Mouse (Mus musculus): ENCODE measurements around the gene Chrne.

DNA sequence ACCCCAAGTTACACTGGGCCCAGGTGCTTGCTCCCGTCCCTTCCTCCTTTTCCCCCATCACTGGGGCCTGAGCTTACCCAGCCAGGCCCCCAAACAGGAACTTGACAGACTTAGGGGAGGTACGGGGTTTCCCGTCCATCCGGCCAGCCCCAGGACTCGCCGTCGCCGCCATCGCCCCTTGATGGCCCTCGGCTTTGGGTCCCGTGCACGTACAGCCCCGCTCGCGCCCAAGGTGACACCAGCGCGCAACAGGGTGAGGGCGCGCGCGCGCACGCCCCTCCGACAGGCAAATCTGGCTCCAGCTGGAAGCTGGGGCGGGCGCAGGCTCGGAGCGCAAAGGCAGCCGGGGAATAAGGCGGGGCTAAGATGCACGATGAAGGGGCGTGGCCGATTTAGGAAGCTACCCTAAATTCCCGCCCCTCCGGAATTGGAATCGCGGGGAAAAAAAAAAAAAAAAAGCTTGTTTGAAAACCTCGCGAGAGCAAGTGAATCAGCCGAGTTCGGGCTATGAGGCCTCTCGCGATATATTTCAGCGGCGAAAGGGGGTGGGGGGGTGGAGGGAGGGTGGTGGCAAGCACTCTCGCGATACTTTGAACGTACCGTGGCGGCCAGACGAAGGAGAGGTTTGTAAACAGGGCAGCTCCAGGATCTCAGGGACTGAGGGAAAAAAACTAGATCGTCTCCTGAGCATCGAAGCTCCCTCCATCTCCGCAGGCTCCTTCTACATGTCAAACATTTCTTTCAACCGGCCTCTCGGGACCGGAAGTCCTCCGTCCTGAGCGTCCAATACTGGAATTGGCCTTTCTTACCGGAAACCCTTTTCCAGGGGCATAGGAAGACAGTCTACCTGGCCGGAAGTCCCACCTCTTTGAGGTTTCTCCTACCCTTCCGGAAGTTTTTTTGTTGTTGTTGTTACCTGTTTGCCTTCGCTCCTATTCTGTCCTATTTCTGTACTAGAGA, 28.0 kb upstream of the Chrne start, which contains the start of the genes Rnf167 and Slc25a11:
- no peak for TF ChIP-seq CTCF (IDR thresholded peaks at IDR 0.05; ENCODE audit: low read depth, low read length)
- no peak for TF ChIP-seq TAL1 (conservative IDR thresholded peaks at IDR 0.05; ENCODE audit: low read depth, low read length)
- no peak for TF ChIP-seq GATA1 (IDR thresholded peaks at IDR 0.05; ENCODE audit: borderline replicate concordance, low read length)
- TF ChIP-seq POLR2AphosphoS5 (IDR thresholded peaks at IDR 0.05; ENCODE audit: insufficient replicate concordance, low read depth, low read length): no peak

Data from G1E (cell line).